Mouse (Mus musculus) gastrocnemius, adult 8-10 months (tissue): ENCODE data around the gene Cacna1f. TPM values are rescaled to one million over a fixed set of nuclear protein-coding genes. Genes with fewer than 3 reads are reported as not detected.

ENCODE experiments used
- DNase-seq, 2 experiments: peaks; one replicate each; pipeline ENCODE4 v3.0.0; 2022; ENCODE audit warnings: low spot score in 2 of 2
- total RNA-seq, 4 experiments: library from RNA; stranded (reverse); gene quantifications; 2 replicates each; pipeline ENCODE4 v1.2.4; 2022

The Cacna1f gene
- total RNA-seq, 4 experiments from 2014 or later, result not detected

DNA sequence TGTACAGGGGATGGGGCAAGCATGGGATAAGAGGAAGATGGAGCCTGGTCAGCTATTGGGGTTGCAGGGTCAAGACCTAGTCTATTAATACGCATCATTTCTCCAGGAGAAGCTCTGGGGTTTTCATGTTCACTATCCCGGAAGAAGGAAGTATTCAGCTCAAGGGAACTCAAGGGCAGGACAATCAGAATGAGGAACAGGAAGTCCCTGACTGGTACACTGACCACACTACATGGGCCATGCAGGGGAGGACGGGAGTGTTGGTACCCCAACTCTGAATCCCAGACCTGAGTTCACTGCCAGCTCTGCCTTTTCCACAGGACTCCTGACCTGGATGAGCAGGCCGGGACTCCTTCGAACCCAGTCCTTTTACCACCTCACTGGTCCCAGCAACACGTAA lies 25.7 kb downstream of the Cacna1f start:
- no peak for DNase-seq

DNA sequence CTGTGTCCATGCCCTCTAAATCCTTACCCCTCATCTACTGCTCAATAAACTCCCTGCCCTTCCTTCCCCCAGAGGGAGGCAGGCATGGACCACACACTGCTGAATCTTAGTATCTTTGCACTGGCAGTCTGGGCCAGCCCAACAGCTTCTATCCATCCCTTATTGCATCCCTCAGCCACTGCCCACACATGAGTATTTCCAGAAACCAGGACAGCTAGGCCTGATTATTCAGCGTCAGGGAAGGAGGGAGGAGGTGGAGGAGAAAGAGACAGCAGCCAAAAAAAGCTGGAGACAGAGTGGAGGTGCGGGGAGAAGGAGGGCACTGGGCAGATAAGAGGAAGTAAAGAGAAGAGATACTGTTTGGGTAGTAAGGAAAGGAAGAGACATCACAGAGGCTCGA lies 28.2 kb downstream of the Cacna1f start:
- DNase-seq, result no peak

GRCm38 (mm10) chrX:7638401-7639091 lies 31.7 kb downstream of the Cacna1f start, which contains the start of gene Syp:
Gene Syp (plus strand): TSS chrX:7638471.
- DNase-seq, result peak; percentile 33

DNA sequence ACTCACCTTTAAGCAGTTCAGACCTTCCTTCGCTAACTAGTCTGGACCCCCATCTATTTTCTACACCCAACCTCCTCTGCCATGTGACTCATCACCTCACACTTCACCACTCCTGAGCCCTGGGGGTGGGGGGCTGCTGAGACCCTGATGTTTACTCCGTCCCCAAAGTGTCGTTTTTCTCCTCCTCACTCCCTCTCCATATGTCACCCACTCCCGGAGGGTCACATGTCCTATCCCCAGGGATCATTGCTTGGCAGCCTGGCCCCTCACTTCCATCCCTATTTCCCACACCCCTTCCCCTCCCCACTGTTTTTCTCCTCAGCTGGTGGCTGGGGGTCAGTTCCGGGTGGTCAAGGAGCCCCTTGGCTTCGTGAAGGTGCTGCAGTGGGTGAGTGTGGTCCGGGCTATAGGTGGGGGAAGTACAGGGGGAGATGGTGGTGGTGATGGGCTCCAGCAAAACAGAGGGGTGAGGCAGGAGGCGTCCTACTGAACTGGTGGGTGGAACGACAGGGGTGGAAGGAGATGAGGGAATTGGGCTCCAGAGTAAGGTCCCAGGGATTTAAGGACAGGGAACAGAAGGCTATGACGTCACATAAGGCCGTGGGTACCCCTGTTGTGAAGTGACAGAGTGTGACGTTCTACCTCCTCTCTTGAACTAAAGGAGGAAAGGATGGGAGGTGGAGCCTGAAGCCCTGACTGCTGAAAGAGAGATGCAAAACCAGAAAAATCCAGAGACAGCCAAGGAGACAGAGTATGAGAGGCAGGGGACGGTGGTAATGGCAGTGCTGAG lies 32.8 kb downstream of the Cacna1f start:
- DNase-seq, result no peak

DNA sequence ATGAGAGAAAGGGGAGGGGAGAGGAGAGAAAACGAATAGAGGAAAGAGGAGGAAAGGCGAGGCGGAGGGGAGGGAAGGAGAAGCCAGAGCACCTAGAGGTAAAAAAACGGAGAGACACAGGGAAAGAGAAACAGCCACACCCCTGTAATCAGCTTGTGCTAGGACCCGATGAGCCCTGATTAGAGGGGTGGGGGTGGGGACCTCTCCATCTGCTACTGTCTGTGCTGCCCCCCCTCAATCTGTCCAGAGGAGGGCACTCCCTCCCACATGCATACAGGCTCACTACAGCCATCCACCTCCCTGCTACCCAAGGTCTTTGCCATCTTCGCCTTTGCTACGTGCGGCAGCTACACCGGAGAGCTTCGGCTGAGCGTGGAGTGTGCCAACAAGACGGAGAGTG lies 33.9 kb downstream of the Cacna1f start:
- DNase-seq, result no peak

DNA sequence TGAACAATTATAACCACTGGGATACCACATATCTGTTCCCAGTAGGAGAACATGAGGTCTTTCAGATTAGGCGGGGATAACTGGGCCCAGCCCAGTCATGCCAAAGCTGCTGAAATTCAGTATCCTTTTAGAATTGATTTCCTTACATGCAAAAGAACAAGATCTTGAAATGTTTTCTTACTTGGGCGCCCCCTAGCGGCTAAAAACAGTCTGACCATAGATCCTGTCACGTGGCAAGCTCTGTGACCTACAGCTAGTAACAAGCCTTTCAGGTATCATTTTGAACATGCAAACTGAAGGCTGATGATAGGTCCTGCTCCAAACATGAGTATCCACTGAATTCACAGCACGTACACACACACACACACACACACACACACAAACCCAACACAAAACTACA lies 38.5 kb downstream of the Cacna1f start:
- DNase-seq, result peak; percentile 65 to 68

DNA sequence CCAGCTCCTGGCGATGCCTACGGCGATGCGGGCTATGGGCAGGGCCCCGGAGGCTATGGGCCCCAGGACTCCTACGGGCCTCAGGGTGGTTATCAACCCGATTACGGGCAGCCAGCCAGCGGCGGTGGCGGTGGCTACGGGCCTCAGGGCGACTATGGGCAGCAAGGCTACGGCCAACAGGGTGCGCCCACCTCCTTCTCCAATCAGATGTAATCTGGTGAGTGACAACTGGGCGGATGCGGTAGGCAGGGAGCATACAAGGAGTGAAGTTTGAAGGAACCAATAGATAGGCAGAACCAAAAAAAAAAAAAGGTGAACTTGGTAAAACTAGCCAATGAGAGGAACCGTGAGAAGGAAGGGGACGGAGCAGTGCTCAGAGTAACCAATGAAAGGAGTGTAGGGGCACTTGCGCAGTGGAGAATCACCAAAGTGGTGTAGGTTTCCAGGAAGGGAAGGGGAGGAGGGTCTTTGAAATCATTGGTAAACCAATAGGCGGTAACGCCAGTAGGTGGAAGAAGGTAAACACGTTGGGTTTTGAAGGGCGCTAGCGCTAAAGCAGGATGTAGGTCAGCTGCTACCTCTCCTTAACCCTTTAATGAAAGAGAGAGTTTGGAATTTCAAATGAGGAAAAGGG lies 41.9 kb downstream of the Cacna1f start:
- DNase-seq, result peak; percentile 75 to 86

DNA sequence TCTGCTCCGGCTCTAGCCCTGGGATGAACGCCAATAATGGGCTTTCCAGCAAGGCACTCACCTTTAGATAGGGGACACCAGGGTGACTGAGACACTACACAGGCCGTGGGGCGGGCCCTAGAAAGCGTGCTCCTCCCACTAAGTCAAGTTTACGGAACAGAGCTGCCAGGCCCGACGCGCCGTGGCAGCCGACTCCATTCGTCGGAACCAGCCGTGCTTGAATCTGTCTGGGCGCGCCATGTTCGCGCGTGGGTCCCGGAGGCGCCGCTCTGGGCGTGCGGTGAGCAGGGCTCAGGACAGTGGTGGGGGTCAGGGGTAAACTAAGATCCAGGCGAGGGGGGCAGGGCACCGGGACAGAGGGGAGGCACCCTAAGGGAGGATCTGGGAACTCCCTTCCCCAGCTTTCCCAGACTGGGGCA lies 50.3 kb downstream of the Cacna1f start, which contains the start of gene Prickle3:
TSS of gene Prickle3 (plus strand) at position 40 of the 419 bp plus-strand sequence.
- peak in 1 of 2 experiments; percentile 60 for DNase-seq

GRCm38 (mm10) chrX:7658031-7658784 lies 51.3 kb downstream of the Cacna1f start:
- peak in 1 of 2 experiments; percentile 57 for DNase-seq

- peak in 1 of 2 experiments; percentile 64 for DNase-seq
Observed at GRCm38 (mm10) chrX:7658785-7659589, 52.1 kb downstream of the Cacna1f start.

DNA sequence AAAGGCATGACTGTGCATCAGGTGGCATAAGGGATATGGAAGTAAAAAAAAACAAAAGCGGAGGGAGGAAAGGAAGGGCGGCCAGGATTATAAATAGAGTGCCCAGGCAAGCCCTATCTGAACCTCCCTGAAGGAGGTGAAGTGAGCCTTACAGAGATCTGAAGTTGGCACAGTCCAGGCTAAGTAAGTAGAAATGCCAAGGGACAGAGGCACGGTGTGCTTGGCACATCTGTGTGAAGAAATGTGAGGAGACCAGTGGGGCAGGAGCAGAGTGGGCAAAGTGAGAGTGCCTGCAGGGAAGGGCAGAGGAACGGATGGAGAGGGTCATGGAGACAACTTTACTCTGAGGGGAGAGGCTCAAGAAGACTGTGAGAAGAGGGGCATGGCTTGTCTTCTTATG lies 54.2 kb downstream of the Cacna1f start:
- DNase-seq, result peak in 1 of 2 experiments; percentile 42

DNA sequence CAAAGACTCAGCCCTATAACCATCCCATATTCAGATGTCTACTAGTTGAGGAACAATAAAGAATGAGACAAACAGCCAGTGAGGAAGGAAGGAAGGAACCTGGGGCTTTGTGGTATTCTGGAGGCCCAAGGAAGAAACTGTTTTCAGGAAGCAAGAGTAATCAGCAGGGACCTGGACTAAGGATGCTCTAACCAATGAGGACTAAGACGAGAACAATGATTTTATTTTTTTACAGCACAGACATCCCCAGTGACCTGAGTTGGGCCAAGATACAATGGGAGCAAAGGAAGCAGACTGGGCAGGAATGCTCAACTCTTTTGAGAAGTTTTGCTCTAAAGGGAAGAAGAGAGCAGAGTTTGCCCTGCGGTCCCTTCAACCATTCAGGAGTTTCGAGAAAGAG lies 56.1 kb downstream of the Cacna1f start:
- no peak for DNase-seq

DNA sequence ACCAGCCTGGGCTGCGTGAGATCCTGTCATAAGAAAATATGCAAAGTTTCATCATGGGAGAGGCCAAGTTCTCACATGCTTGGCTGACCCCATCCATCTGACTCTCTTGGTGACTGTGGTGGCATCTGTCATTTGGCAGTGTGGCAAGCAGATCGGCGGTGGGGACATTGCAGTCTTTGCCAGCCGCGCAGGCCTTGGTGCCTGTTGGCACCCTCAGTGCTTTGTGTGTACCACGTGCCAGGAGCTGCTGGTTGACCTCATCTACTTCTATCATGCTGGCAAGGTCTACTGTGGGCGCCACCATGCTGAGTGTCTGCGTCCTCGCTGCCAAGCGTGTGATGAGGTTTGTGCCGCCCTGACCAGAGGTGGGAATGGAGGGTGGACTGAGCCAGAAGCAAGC lies 57.9 kb downstream of the Cacna1f start:
- no peak for DNase-seq

- no peak for DNase-seq
Observed at GRCm38 (mm10) chrX:7665739-7666502, 59.0 kb downstream of the Cacna1f start.

- peak in 1 of 2 experiments; percentile 64 for DNase-seq
Observed at GRCm38 (mm10) chrX:7670390-7670881, 63.6 kb downstream of the Cacna1f start.

- no peak for DNase-seq
Observed at GRCm38 (mm10) chrX:7670921-7671623, 64.2 kb downstream of the Cacna1f start, which contains the start of gene Plp2. Gene Plp2 (minus strand): TSS chrX:7671390.

DNA sequence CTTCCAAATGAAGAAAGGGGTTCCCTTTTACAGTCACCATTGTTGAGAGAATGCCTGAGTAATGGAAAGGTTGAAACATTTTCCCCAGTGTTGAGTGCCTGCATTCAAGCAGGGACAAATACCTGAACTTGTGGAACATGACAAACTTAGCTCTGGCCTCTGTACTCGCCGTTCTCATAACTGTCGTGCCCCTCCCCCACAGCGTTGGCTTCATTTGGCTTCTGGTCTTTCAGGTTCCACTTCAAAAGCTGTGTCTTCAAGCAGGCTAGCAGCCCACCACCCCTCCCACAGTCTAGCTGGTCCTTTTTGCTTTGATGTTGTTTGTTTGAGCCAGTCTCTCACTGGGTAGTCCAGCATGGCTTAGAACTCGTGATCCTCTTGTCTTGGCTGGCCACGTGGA lies 65.9 kb downstream of the Cacna1f start:
- DNase-seq, result no peak

DNA sequence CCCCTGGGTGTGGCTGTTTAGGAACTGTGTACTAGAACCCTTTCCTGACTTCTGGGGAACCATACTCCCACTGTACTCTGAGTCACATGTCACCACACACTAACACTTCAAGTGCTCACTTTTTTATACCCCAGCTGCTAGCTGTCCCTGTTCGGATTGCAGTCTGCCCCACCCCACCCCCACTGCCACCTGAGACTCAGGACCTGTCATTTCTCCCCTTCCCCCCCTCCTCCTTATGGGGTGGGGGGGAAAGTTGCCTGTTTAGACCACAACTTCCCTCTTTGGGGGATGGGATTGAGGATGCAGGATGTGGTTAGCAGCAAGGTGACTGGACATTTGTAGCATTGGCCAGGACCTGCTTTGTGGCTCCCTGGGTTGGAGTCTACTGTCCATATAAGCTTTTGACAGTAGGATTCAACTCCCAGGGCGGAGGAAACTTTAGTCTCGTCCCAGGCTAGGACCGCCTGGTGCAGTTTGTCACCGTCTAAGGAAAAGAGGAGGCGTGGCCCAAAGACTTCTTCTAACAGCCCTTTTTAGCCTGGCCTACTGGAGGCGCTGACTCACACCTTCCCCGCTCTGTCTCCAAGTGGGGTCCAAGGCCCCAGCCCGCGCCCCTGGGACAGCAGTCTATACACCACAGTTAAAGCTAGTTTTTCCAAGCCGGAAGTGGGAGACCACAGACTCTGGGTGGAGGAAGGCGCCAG lies 66.8 kb downstream of the Cacna1f start:
- no peak for DNase-seq
